Mouse (Mus musculus): ENCODE data around the gene Hes2.

Gene Hes2

DNA sequence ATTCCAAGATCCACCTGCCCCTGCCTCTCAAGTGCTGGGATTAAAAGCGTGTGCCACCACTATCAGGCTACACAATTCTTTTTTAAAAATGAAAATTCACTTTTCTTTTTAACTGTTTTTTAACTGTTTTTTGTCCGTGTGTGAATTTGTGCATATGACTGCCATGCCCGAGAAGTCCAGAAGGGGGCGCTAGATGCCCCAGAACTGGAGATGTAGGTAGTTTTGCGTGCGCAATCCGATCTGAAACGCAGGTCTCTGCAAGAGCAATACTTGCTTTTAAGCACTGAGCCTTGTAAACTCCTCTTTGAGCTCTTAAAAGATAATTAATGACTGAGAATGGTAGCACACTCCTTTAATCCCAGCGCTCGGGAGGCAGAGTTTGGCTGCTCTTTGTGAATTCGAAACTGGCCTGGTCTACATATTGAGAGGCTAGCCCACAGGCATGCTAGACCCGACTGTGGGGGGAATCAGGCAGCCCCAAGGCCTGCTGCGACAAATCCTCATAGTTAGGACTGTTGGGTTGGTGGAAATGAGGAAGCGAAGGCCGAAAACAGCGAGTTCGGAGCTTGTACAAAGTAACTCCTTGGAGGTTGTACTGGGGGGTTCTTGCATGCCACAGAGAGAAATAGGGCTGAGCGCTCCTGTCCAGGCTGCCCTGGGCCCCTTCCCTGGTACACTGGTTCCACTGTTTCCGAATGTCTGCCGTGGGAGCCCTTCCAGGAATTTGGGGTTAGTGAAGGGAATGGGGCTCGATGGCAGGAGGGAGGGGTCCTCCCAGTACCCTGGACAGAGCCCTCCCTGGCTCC, 685 bp upstream of the Hes2 start:
- peak in 1 of 2 experiments; percentile 73 for DNase-seq (ENCODE audit: inconsistent age in 2 of 2, low spot score in 1 of 2)

DNA sequence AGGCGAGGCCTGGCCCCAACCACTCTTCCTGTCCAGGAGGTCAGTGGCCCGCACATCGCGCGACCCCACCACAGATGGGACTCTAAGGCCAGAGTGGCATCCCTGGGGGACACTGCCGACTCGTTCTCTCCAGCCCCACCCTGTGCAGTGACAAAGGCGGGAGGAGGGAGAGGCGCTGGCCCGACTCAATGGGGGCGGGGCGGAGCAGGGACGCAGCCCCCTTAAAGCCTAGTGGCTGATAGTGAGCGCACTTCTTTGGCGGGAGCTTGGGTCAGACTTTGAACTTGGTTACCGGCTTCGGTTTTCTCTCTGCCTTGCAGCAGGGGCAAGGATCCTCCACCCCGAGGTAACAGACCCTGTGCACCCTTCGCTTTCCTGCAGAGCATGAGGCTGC, 615 bp downstream of the Hes2 start:
- no peak for DNase-seq (ENCODE audit: inconsistent age in 2 of 2, low spot score in 1 of 2)

DNA sequence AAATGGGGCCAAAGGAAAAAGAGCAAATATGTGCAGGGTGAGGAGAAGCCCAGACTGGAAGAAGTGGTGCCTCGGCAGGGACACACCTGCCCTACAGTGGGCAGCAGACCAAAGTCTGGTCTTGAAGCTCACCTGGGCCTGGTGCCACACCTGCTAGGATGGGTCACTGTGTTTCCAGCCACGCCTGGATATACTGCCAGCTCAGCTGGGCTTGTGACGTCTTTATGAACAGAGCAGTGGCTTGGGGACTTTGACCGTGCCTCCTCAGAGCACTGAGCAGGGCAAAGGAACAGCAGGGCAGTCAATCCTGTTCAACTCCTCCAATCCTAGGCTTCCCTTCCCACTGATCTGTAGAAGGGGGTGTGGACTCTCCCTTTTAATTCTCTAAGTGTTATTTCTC, 2.1 kb downstream of the Hes2 start:
- DNase-seq (ENCODE audit: inconsistent age in 2 of 2, low spot score in 1 of 2), result no peak

DNA sequence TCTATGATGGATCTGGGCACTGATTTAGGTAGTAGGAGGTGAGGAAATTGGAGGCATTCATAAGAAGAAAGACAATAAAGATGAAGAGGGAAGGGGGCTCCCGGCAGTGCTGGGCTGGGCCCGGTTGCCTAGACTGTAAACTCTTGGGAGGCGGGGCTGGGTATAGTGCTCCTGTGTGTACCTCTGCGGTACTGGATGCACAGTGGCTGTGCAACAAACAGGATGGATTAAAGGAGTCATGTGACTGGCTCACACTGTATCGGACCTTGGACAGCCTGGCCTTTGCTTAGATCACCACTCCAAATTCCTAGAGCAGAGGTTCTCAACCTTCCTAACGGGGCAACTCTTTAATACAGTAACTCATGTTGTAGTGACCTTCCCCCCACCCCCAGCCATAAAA, 2.9 kb downstream of the Hes2 start:
- DNase-seq (ENCODE audit: inconsistent age in 2 of 2, low spot score in 1 of 2), result no peak

DNA sequence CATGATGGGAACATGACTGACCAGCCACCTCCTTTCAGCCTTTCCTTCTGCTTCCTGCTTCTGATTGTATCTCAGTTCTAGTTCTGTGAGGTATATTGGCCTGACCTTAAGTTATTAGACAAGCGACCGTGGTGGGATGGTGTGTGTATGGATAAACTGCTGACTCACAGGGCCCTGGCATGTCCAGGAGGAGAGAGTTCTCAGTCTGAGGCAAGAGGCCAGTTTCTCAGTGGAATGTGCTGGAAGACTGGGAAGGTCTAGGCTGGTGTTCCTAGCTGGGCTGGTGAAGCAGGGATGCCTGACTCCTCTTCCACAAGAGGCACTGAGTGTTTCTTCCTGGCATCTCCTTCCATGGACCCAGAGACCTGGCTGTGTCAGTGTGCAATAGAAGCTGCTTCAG, 4.1 kb downstream of the Hes2 start:
- DNase-seq (ENCODE audit: inconsistent age in 2 of 2, low spot score in 1 of 2), result no peak

DNA sequence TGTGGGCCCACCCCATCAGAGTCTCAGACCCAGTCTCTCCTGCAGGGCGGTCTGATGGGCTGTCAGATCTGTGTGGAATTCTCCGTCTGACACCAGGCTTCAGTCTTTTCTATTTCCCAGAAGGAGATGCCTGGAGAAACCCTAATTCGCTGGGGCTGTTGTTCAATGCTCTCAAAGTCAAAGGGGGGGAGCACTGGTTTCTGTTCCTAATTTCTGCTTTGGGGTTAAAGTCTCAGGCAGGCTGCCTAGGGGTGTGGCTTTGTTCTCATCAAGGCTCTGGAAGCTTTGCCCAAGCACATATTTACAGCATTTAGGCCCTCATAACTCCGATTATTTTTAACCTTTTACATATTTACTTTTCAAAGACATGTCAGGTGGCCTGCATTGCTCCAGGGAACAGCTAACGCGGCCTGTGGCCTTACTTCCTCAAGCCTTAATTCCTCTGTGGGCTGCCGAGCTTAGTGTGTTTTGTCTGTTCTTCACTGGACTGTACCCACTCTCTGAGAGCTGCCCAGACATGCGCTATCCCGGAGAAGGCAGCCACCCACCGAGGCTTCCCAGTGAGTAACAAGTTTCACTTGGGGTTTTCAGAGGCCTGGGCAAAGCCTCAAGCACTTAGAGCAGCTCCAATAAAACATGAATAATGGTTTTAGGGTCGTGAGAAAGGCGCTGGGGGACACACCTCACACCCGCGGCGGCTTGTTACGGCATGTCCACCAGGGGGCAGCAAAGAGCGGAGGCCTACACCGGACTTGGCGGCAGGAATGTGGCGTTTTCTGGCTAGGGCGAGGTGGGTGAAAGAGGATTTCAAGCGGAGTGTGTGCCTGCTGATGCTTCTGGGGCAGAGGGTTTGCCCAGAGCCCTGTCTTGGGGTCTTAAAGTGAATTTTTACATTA, 6.6 kb downstream of the Hes2 start:
- peak; percentile 59 to 88 for DNase-seq (ENCODE audit: inconsistent age in 2 of 2, low spot score in 1 of 2)

DNA sequence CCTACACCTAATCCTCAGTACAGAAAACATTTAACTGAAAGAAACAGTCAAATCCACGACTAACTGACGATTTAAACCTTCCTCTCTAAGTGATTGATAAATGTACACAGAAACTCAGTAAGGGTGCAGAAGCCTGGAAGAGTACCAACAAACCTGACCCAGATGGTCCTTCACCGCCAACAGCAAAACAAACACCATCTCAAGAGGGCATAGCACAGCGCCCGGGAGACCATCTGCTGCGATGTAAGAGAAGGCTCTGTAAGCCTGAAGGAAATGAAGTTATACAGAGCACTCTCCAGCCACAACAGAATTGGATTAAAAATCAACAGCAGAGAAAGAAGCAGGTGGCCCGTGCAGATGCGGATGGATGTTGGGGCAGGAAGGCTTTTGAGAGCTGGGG, 9.4 kb downstream of the Hes2 start:
- no peak for DNase-seq (ENCODE audit: inconsistent age in 2 of 2, low spot score in 1 of 2)

DNA sequence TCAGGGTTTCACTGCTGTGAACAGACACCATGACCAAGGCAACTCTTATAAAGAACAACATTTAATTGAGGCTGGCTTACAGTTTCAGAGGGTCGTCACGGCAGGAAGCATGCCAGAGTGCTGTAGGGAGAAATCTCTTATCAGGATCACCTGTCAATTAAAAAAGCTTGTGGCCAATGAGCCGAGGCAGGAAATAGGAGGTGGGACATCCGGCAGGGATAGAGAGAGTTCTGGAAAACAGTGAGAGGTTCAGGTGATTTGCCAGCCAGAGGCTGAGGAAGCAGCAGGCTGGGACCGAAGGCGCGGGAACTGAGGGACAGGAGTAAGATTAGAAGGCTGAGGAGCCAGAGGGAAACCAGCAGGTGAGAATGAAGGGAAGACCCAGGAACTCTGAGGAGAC, 10.4 kb downstream of the Hes2 start:
- DNase-seq (ENCODE audit: inconsistent age in 2 of 2, low spot score in 1 of 2), result no peak

DNA sequence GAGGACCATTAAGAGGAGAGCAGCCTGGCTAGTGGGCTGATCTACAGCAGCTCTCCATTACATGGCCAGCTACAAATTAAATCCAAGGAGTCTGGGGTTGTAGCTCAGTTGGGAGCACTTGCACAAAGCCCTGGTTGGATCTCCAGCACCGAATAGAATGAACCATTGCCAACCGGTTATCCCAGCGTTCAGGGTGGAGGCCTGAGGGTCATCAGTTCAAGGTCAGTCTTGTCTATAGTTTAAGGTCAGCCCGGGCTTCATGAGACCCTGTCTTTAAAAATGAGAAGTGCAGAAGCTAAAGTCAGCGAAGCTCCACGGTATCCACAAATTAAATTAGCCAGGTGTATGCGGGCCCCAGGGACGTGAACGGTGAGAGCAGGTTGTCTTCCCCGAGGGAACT, 11.6 kb downstream of the Hes2 start:
- DNase-seq (ENCODE audit: inconsistent age in 2 of 2, low spot score in 1 of 2), result no peak

DNA sequence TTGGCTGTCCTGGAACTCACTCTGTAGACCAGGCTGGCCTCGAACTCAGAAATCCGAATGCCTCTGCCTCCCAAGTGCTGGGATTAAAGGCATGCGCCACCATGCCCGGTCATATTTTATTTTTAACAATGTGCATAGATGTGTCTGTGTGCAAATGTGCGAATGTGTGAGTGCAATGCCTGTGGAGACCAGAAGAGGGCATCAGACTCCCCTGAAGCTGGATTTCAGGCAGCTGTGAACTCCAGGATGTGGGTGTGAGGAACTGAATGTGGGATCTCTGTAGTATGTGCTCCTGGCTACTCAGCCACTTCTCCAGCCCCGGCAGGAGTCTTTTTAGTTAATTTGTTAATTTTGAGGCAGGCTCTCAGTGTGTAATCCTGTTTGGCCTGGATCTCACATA, 12.9 kb downstream of the Hes2 start:
- DNase-seq (ENCODE audit: inconsistent age in 2 of 2, low spot score in 1 of 2), result no peak

DNA sequence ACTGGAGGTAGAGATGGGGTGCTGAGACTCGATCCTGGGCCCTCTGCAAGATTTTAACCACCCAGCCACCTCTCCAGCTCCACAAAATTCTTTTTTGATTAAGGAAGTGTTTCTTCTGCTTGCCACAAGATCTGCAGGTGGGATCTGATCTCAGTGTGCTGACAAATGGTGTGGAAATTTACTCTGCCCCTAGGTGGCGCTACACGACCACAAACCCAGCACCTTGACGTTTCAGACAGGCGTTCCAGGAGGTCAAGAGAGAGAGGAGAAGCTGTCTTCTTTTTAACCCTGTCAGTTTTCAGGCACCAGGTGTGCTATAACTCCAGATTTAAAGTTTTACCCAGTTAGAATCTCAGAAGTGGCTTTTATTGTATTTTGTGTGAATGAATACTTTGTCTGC, 14.4 kb downstream of the Hes2 start:
- peak; percentile 80 to 95 for DNase-seq (ENCODE audit: inconsistent age in 2 of 2, low spot score in 1 of 2)

DNA sequence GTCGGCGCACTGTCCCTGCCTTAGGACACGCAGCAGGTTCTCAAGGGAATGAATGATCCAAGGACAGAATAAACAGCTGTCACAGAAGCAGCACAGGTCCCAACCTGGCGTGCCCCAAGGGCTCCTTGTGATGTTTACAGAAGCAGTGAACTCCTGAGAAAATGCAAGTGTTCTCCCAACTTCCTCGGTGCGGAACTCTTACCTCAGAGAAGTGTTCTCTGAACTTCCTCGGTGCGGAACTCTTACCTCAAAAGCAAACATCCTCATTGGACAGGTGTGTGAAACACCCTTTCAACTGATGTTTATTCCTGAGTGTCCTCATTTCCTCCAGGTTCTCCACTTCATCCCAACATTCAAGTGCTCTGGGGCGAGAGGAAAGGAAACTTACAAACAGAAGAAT, 15.3 kb downstream of the Hes2 start:
- DNase-seq (ENCODE audit: inconsistent age in 2 of 2, low spot score in 1 of 2), result no peak

DNA sequence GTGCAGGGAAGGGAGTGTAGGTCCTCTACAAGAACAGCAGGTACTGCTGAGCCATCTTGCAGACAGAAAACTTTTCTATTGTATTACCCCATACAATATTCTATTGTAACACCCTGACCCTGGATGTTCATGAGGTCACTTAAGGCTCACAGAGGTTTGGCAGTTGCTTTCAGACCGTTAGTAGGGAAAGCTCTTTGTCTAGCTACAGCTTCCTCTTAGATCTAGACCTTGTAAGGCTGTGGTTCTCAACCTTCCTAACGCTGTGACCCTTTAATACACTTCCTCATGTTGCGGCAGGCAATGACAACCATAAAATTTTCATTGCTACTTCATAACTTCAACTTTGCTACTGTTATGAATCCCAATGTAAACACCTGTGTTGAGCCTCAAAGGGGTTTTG, 18.0 kb downstream of the Hes2 start:
- DNase-seq (ENCODE audit: inconsistent age in 2 of 2, low spot score in 1 of 2), result no peak

DNA sequence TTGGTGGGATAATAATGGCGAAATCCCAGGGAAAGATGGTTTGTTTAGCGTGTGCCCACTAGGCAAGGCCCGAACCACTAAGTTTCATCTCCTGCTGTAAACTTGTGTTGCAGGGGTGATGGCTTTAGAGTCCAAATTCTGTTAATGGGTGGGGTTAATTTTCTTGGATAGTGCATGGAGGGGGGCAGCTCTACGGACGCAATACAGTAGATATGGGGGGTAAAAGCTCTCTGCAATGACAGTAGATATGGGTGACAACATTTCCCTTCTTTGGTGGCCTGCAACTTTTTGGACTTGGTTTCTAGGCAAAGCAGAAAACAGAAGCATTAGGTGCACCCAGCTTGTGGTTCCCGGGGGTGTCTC, 18.5 kb downstream of the Hes2 start:
- DNase-seq (ENCODE audit: inconsistent age in 2 of 2, low spot score in 1 of 2), result no peak

DNA sequence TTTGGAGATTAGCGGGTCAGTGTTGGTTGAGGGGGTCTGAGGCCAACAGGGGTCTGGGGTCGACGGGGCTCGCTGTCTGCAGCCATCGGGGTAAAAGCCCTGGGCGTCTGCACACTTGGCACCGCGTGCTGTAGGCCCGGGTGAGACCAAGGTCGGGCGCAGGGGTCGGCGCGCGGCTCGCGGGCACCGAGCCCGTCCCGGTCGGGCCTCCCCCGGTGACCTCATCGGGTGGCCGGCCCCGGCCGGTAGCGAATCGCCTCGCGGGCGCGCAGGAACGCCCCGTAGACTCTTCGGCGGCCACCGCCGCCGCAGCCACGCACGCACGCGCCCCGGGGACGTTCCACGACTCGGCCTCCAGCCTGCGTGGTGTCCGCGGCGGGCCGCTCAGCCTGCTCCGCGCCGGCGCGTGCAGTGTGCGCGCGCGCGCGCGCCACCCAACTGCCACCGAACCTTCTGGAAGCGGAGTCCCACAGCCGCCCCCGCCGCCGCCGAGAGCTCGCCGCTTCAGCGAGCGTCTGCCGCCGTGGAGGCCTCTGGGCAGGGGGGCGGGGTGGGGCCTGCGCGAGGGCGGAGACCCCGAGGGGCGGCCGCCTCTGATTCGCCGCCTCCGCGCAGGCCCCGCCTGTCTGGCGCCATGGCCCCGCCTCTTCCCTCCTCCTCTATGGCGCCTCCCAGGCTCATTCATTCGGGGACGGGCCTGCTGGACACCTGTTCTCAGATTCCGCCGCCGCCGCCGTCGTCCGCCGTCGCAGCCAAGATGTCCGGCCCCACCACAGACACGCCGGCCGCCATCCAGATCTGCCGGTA, 19.1 kb downstream of the Hes2 start, which contains the start of gene Acot7:
TSS of gene Acot7 (plus strand) at position 598 of the 807 bp plus-strand sequence.
- peak; percentile 93 to 96 for DNase-seq (ENCODE audit: inconsistent age in 2 of 2, low spot score in 1 of 2)

DNA sequence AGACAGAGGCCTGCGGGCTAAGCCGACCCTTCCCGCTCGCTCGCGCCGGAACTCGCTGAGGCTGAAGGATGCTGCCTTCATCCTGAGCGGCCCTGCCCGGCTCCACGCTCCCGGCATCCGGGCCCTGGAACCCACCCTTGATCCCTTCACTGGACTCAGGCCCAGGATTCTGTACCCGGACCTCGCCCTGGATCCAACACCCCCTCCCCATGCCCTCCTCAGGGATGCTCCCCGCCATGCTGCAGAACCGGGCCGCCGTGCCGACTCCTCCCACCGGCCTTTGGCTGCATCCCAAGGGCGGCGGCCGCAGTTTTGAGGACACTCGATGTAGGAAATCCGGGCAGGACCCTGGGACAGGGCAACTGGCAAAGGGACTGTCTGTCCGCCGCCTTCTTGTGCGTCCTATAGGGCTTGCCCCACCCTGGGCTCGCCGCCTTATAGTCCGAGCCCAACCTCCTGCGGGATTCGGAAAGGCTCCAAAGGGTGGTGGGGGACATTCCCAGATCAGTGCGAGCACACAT, 19.7 kb downstream of the Hes2 start:
- DNase-seq (ENCODE audit: inconsistent age in 2 of 2, low spot score in 1 of 2), result peak; percentile 77 to 86

DNA sequence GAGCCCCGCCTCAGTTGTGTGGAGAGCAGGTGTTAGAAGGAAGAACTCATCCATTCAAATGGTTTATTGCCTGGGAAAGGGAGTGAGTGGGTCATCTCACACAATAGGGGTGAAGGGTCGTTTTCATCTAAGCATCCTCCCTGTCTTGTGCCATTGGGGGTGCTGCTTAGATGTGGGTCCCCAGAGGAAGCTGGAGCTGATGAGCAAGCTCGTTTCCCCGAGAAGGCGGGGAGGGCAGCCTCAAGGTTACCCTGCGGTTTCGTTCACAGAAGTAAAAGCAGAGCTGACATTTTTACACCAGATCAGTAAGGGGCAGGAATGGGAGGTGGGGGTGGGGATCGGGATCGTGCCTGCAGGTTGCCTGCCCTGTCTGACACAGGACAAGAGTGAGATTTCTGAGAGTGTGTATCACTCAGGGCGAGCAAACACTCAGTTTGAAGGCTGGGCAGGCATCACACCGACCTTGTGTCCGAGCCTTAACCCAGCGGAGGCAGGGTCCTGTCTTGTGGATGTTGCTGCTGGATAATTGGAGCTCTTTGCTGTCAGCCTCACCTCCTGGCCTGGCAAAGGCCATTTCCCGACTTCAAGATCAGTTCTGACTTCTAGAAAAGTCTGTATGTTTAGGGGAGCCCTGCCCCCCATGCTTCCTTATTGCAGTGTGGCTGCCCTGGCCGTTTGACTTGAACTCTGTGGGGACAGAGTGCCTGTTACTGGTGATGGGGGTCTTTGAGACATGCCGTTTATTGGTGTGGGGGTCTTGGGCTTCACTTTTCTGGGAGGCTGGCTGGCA, 20.4 kb downstream of the Hes2 start:
- peak; percentile 71 to 83 for DNase-seq (ENCODE audit: inconsistent age in 2 of 2, low spot score in 1 of 2)

DNA sequence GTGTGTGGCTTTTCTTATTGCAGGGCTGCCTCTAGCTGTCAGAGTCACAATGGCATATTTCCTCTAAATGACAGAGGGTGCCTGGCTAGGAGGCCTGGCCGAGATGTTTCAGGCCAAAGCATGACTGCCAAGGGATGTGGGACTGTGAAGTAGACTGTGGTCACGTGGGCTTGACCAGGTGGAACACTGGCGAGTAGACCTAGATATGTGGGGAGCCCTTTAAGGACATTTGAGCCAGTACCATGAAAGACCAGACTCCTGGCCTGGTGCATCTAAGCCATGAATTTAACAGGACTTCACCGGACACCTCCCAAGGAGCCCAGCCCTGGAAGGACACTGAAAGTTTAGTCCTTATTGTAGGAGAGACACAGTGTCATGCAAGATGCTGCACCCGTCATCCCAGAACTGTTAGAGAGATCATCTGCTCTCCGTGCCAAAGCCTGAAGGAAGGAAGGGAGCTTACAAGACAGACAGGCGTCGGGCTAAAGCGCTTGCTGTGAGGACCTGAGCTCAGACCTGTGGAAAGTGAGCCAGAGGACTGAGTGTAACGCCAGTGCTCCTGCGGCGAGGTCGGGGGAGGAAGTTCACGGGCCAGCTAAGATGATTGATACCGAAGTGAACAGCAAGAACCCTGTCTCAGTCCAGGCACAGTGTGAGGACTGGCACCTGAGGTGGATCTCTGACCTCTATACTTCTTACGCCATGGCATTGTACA, 21.4 kb downstream of the Hes2 start:
- no peak for DNase-seq (ENCODE audit: inconsistent age in 2 of 2, low spot score in 1 of 2)

DNA sequence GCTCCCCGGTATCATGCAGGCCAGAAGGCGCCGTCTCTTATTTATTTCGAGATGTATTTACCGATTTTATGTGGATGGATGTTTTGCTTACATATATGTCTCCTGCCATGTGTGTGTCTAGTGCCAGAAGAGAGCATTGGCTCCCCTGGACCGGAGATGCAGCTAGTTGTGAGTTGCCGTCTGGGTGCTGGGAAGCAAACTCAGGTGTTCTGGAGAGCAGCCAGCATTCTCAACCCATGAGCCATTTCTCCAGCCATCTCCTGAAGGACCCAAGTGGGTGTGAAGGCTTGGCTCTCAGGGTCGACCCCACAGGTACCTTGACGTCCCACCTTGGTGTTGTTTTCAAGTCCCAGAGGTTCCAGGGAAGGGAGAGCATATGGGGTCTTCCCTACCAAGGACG, 23.5 kb downstream of the Hes2 start:
- no peak for DNase-seq (ENCODE audit: inconsistent age in 2 of 2, low spot score in 1 of 2)

Data from adrenal gland, adult (tissue).